Mouse (Mus musculus): Measurements from ENCODE around the gene Phf12.

- TF ChIP-seq ZNF384 (IDR thresholded peaks at IDR 0.05; ENCODE audit: low read depth, low read length), result no peak
- TF ChIP-seq HCFC1 (IDR thresholded peaks at IDR 0.05; ENCODE audit: borderline replicate concordance, insufficient read depth, low read length), result no peak
- TF ChIP-seq MAFK (IDR thresholded peaks at IDR 0.05; ENCODE audit: insufficient read depth, low read depth, low read length), result no peak
- TF ChIP-seq CHD2 (IDR thresholded peaks at IDR 0.05; ENCODE audit: low read depth, low read length), result no peak
- TF ChIP-seq ZC3H11A (IDR thresholded peaks at IDR 0.05; ENCODE audit: borderline replicate concordance, low read depth, low read length), result no peak
Observed at GRCm38 (mm10) chr11:77934111-77934521, 48.4 kb upstream of the Phf12 start.
